Mouse (Mus musculus): ENCODE measurements around the gene Dgki. TPM values are rescaled to one million over a fixed set of nuclear protein-coding genes. Genes with fewer than 3 reads are reported as not detected.

The Dgki gene
- polyA plus RNA-seq, 1 experiment from 2014 or later, result 1.0 TPM

DNA sequence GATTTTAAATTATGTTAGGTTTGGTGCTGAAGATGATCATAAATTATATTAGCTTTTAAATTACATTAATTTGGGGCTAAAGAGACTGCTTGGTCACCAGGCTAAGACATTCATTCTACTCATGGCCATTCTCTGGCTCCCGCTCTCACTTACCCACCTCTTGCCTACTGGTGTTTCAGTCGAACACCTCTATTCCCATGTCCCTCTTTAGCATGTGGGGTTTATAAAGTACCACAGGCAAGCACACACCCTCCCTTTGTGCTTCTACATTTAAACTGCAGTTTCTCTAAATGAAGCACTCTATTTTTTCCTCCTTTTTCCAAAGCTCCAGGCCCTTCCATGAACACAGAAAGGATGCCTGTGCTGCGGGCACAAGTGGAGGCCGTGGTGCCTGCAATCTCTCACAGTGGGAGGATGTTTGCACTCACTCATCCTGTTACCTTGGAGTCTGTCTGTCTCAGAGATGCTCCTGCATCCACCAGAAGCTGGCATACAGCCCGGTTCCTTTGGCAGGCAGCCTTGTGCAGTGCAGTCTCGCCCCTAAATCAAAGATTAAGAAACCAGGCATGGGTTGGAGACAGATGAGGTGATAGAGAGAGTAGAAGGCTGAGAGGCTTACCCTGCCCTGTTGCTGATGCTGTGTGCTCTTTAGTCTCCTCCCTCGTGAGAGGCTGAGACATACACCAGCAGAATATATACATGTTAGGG, 449.4 kb downstream of the Dgki start:
- 85% methylated on average over 7 of the region's 7 CpGs for WGBS
- H3K4me1 ChIP-seq, result 0 out of 2 replicates have a peak, but pooled peaks cover 9% of the 10 kb centered on the region
- H3K27ac ChIP-seq, result no peak overlapping the region
- no peak overlapping the region for H3K4me3 ChIP-seq
- H3K9me3 ChIP-seq, result no peaks in the 10 kb centered on the region
- H3K36me3 ChIP-seq (replicated peaks), result no peaks in the 10 kb centered on the region
- DNase-seq (ENCODE audit: extremely low spot score, low spot score), result no peak
- no peaks in the 10 kb centered on the region for H3K27me3 ChIP-seq (ENCODE audit: poor library complexity, severe bottlenecking)

DNA sequence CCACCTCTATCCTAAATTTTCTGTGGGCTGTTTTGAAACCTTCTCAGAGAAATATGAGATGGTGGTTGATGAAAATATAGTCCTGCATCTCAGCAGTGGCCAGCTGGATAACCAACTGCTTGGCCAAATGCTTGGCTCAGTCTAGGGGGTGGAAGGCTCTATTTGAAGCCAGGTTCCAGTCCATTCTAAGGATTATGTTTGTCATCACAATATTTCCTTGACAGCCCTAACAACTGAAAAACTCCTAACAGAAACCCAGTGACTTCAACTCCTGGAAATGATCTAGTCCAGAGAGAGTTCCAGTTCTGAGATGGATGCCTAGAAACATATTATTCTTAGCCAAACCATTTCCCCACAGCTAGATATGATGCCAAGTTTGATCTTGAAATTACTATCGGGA, 454.7 kb downstream of the Dgki start:
- 86% methylated on average over 1 of the region's 1 CpGs for WGBS
- no peaks in the 10 kb centered on the region for H3K9me3 ChIP-seq
- H3K27ac ChIP-seq, result no peak overlapping the region
- peaks cover 24% of the 10 kb centered on the region for H3K4me1 ChIP-seq
- no peaks in the 10 kb centered on the region for H3K36me3 ChIP-seq (replicated peaks)
- no peak for DNase-seq (ENCODE audit: extremely low spot score, low spot score)
- H3K4me3 ChIP-seq, result no peak overlapping the region
- no peaks in the 10 kb centered on the region for H3K27me3 ChIP-seq (ENCODE audit: poor library complexity, severe bottlenecking)

GRCm38 (mm10) chr6:36844258-36844657, 455.7 kb downstream of the Dgki start:
- Histone ChIP-seq H3K9me3 (no peaks in the 10 kb centered on the region), H3K4me1 (peaks cover 24% of the 10 kb centered on the region), H3K27me3 (ENCODE audit: poor library complexity, severe bottlenecking) (no peaks in the 10 kb centered on the region), H3K27ac (no peak overlapping the region), H3K36me3 (replicated peaks) (no peaks in the 10 kb centered on the region), H3K4me3 (no peak overlapping the region)
- 89% methylated on average over 6 of the region's 6 CpGs for WGBS
- DNase-seq (ENCODE audit: extremely low spot score, low spot score), result no peak

DNA sequence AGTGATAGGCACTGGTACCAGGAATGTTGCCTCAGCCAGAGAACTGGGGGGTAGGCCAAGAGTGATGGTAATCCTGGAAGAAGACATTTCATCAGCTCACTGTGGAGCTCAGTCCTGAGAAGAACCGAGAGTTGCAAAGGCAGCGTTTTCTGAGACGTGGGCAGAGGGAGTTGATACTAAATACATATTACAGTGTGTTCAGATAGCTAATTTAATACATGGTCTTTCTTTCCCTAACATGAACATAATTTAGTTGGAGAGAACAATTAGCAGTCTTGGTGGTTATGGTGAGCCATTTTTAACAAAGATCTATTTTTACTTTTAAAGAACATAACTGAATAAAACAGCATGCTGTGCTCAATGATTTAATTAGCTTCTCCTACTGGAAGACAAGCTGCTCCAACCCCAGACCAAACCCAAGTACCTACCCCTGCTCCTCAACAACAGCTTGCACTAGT, 456.9 kb downstream of the Dgki start:
- H3K9me3 ChIP-seq, result no peaks in the 10 kb centered on the region
- peaks cover 24% of the 10 kb centered on the region for H3K4me1 ChIP-seq
- WGBS, result 78% methylated on average over 3 of the region's 3 CpGs
- no peak overlapping the region for H3K27ac ChIP-seq
- no peaks in the 10 kb centered on the region for H3K27me3 ChIP-seq (ENCODE audit: poor library complexity, severe bottlenecking)
- no peaks in the 10 kb centered on the region for H3K36me3 ChIP-seq (replicated peaks)
- H3K4me3 ChIP-seq, result no peak overlapping the region
- no peak for DNase-seq (ENCODE audit: extremely low spot score, low spot score)

DNA sequence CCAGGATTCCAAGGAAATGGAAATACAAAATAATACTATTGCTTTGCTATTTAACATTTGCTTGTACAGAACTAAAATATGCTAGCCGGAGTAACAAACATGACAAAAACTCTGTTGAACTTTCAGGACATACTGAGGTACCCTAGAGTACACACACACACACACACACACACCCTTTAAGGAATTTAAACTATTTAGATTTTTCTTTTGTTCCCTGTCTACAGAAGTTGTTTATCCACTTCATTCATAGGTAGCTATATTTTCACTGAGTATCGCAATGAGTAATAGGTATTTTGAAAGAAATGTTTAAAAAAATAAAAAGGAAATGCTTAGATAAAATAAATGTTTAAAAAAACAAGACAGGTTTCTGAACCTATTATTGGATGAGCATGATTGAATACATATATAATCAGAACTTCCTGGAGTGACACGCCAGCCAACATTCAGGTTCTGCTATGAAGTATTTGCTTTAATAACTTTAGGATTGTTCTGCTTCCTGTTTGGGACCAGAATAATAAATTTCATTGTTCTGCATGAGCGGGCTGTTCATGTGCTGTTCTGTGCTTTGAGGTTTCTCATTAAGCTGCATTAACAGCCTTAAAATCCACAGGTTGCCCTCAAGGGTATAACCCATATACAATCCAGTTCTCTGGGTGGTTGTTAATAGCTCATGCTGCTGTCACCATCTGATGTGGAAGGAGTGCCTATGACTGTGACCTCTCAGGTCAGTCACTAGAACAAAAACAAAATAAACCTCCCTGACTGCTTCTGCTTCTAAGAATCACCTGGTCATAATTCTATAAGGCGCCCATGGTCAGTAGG, 457.7 kb downstream of the Dgki start:
- 74% methylated on average over 5 of the region's 5 CpGs for WGBS
- Histone ChIP-seq H3K27ac (no peak overlapping the region), H3K36me3 (replicated peaks) (no peaks in the 10 kb centered on the region), H3K4me3 (no peak overlapping the region), H3K4me1 (peaks cover 30% of the 10 kb centered on the region), H3K9me3 (no peaks in the 10 kb centered on the region), H3K27me3 (ENCODE audit: poor library complexity, severe bottlenecking) (no peaks in the 10 kb centered on the region)
- no peak for DNase-seq (ENCODE audit: extremely low spot score, low spot score)

- no peaks in the 10 kb centered on the region for H3K36me3 ChIP-seq (replicated peaks)
- WGBS, result 65% methylated on average over 3 of the region's 3 CpGs
- H3K27ac ChIP-seq, result no peak overlapping the region
- no peak for DNase-seq (ENCODE audit: extremely low spot score, low spot score)
- H3K4me1 ChIP-seq, result peaks cover 34% of the 10 kb centered on the region
- no peaks in the 10 kb centered on the region for H3K27me3 ChIP-seq (ENCODE audit: poor library complexity, severe bottlenecking)
- no peaks in the 10 kb centered on the region for H3K9me3 ChIP-seq
- H3K4me3 ChIP-seq, result no peak overlapping the region
Observed at GRCm38 (mm10) chr6:36841701-36842100, 458.3 kb downstream of the Dgki start.

GRCm38 (mm10) chr6:36841174-36841573, 458.8 kb downstream of the Dgki start:
- Histone ChIP-seq H3K27me3 (ENCODE audit: poor library complexity, severe bottlenecking) (no peaks in the 10 kb centered on the region), H3K27ac (no peak overlapping the region), H3K4me1 (peaks cover 35% of the 10 kb centered on the region), H3K36me3 (replicated peaks) (no peaks in the 10 kb centered on the region), H3K9me3 (no peaks in the 10 kb centered on the region), H3K4me3 (no peak overlapping the region)
- DNase-seq (ENCODE audit: extremely low spot score, low spot score), result no peak

- Histone ChIP-seq H3K27ac (no peak overlapping the region), H3K9me3 (no peaks in the 10 kb centered on the region), H3K36me3 (replicated peaks) (no peaks in the 10 kb centered on the region), H3K27me3 (ENCODE audit: poor library complexity, severe bottlenecking) (no peaks in the 10 kb centered on the region), H3K4me3 (no peak overlapping the region), H3K4me1 (peaks cover 32% of the 10 kb centered on the region)
- DNase-seq (ENCODE audit: extremely low spot score, low spot score), result no peak
- WGBS, result 97% methylated on average over 1 of the region's 1 CpGs
Observed at GRCm38 (mm10) chr6:36838747-36839146, 461.2 kb downstream of the Dgki start.

- 79% methylated on average over 3 of the region's 3 CpGs for WGBS
- H3K36me3 ChIP-seq (replicated peaks), result no peaks in the 10 kb centered on the region
- H3K9me3 ChIP-seq, result no peaks in the 10 kb centered on the region
- H3K27me3 ChIP-seq (ENCODE audit: poor library complexity, severe bottlenecking), result no peaks in the 10 kb centered on the region
- peaks cover 18% of the 10 kb centered on the region for H3K4me1 ChIP-seq
- H3K4me3 ChIP-seq, result no peak overlapping the region
- H3K27ac ChIP-seq, result no peak overlapping the region
- DNase-seq (ENCODE audit: extremely low spot score, low spot score), result no peak
Observed at GRCm38 (mm10) chr6:36835351-36835750, 464.6 kb downstream of the Dgki start.

DNA sequence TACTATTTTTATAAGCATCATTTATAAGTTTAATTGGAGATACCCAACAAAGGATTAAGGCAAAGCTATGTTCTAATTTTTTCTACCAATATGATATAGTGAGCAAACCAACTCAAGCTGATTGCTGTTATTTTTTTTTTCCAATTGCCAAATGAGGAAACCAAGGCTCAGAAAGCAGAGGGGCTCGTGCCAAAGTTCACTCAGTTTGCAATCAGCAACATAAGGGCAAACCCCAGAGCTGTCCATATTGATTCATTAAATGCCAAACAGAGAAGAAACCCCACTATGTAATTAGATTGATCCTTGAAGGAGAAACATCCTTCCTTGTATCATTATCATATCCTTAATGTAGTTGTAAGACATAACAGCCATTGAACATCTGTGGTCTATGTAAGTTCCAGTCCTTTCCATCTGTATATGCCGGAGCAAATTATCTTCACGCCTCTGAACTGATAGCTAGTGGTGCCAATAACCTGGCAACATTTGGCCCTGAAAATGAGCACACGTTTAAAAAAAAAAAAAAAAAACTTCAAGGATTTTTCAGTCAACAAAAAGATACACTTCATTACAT, 465.2 kb downstream of the Dgki start:
- Histone ChIP-seq H3K9me3 (no peaks in the 10 kb centered on the region), H3K4me3 (no peak overlapping the region), H3K36me3 (replicated peaks) (no peaks in the 10 kb centered on the region), H3K27me3 (ENCODE audit: poor library complexity, severe bottlenecking) (no peaks in the 10 kb centered on the region), H3K4me1 (peaks cover 18% of the 10 kb centered on the region), H3K27ac (no peak overlapping the region)
- no peak for DNase-seq (ENCODE audit: extremely low spot score, low spot score)
- 90% methylated on average over 4 of the region's 4 CpGs for WGBS

GRCm38 (mm10) chr6:36832681-36833080, 467.3 kb downstream of the Dgki start:
- Histone ChIP-seq H3K36me3 (replicated peaks) (no peaks in the 10 kb centered on the region), H3K27ac (no peak overlapping the region), H3K9me3 (peaks cover 6% of the 10 kb centered on the region), H3K4me3 (no peak overlapping the region), H3K27me3 (ENCODE audit: poor library complexity, severe bottlenecking) (no peaks in the 10 kb centered on the region), H3K4me1 (peaks cover 14% of the 10 kb centered on the region)
- no peak for DNase-seq (ENCODE audit: extremely low spot score, low spot score)
- 85% methylated on average over 4 of the region's 4 CpGs for WGBS

- H3K27ac ChIP-seq, result no peak overlapping the region
- 88% methylated on average over 2 of the region's 2 CpGs for WGBS
- H3K4me1 ChIP-seq, result peaks cover 12% of the 10 kb centered on the region
- H3K36me3 ChIP-seq (replicated peaks), result no peaks in the 10 kb centered on the region
- H3K4me3 ChIP-seq, result no peak overlapping the region
- DNase-seq (ENCODE audit: extremely low spot score, low spot score), result no peak
- H3K9me3 ChIP-seq, result peaks cover 8% of the 10 kb centered on the region
- H3K27me3 ChIP-seq (ENCODE audit: poor library complexity, severe bottlenecking), result no peaks in the 10 kb centered on the region
Observed at GRCm38 (mm10) chr6:36832207-36832606, 467.8 kb downstream of the Dgki start.

DNA sequence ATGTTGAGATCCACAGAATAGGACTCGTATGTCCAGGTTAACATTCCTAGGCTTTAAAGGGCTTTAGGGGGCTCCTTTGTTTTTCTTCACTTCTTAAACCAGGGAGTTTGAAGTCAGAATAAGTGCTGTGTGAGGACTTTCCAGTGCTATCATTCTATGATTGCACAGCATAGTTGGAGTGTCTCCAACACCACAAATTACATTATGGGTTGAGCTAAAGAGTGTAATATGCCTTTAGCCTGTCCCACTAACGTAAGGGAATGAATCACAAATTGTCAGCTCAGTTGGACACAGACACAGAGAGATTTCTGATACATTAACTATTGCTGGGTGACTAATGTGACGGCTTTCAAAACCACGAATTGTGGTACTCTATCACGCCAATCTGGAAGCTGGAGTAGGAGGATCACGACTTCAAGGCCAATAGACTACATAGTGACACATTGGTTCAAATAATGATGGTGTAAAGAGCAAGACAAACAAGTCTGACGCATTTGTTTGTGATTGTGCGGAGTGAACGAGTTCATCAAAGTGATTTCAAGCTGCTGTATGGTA, 469.5 kb downstream of the Dgki start:
- H3K27me3 ChIP-seq (ENCODE audit: poor library complexity, severe bottlenecking), result no peaks in the 10 kb centered on the region
- peaks cover 8% of the 10 kb centered on the region for H3K9me3 ChIP-seq
- no peak for DNase-seq (ENCODE audit: extremely low spot score, low spot score)
- no peaks in the 10 kb centered on the region for H3K4me1 ChIP-seq
- H3K27ac ChIP-seq, result no peak overlapping the region
- no peaks in the 10 kb centered on the region for H3K36me3 ChIP-seq (replicated peaks)
- 91% methylated on average over 9 of the region's 9 CpGs for WGBS
- no peak overlapping the region for H3K4me3 ChIP-seq

Measured in forebrain, embryonic 10.5 days (tissue).